Mouse (Mus musculus): ENCODE data around the gene Sema3e.

Sema3e gene

DNA sequence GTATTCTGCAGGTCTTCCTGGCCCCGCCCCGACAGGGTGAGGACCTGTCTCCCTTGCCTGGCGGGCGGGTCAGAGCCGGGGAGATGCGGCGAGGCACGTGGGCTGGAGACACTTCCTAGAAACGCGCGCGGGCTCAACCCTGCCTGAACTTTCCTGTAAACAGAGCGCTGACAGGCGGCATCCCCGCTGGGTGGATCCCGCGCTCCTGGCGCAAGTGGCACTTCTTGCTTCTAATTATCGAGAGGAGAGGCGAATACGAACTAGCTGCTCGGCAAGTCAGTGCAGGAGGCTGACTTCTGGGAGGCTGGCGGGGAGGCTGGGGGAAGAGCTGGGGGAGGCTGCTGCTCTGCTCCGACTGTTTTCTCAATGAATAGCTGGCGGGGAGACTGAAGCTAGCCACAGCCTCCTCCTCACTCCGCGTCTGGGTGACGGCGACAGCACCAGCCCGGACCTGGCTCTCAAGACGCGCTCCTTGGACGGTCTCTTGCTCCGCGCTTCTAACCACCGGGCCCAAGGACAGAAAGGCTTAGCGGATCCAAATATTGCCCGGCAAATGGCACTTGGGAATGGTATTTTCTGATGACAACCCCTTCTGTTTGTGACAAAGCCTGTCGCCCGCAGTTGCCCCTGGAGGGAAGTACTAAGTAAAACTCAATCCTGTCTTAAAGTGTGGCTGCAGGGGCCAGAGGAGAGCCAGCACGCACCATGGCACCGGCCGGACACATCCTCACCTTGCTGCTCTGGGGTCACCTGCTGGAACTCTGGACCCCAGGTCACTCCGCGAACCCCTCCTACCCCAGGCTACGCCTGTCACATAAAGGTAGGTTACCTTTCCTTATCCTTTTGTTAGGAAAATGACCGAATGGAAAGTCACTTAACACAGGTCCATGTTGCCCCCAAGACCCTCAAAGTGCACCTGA lies at the start of gene Sema3e:
Gene Sema3e, plus strand, starts transcription at position 72 of the 920 bp plus-strand sequence.
- DNase-seq: peak; percentile 6 to 28

DNA sequence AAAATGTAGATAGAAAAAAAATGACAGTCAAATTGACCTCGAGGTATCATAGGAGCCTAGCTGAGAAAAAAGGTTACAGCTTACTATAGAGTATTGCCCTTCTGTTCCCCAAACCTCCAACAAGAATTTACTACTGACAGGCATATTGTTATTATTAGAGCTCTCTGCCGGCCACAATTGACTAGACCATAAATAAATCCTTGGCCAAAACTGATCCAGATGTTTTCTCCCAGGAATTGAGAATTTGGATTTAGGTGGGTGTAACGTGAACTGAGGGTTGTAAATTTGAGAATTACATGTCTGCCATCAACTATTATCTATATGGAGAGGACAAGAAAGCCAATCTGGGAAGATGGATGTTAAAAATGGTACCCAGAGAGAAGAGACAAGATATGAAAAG lies 47.5 kb upstream of the Sema3e start:
- no peak for DNase-seq

DNA sequence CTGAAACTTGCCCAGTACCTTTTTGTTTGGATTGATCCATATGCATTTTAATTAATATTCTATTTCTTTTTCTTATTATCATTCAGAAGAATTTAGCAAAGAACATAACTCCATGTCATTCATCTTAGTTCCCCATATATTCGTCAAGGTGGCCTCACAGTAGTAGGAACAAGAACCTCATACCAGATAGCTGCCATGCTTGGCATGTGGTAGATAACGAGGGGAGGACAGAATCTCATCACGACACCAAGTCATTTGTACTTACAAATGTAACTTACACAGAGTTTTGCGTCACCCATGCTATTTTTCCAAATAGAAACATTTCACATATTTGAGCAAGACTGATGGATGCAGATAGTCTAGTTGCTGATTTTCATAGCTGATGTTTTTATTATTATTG lies 45.9 kb upstream of the Sema3e start:
- no peak for DNase-seq

DNA sequence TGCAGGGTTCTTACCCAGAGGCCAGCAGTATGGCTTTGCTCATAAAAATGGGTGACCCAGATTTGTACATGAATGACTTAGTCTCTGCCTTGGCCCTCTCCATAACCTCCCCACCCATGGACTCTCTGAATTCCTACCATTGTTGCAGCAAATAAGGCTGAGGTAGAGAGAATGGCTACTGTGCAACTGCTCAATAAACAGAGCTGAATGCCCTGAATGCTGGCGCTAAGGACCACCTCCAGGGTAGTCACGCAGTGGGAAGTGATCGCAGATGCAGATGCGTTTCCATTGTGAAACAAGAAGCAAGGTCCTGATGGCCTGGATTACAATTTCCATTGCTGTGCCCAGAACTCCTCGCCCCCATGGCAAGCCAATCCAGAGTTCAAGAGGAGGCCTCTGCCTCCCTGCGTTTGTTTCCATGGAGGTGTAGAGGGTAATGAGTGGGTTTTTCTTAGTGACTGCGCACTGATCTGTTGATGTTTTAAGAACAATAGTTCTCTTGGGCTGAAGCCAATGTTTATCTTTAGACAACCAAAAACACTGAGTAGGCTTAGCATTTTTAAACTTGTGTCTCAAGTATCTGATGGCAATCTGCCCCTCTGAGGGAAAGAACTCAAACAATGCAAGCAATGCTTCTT lies 42.5 kb upstream of the Sema3e start:
- DNase-seq: no peak

DNA sequence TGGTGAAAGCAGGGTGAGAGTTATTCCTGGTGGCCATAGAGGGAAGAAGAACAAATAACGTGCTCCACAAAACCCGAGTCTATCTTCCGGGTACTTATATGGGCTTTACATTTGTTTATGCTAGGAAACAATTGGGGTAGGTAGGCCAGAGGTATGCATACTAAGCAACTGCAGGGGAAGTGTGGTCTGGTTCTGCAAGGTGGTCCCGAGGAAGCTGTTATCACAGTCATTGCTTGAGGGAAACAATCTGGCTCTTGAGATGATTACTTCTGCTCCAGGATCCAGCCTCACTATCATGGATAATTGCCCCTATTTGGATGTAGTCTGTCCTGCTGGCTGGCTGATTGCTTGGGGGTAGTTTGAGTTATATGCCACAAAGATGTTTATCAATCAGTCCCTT lies 41.5 kb upstream of the Sema3e start:
- DNase-seq: no peak

DNA sequence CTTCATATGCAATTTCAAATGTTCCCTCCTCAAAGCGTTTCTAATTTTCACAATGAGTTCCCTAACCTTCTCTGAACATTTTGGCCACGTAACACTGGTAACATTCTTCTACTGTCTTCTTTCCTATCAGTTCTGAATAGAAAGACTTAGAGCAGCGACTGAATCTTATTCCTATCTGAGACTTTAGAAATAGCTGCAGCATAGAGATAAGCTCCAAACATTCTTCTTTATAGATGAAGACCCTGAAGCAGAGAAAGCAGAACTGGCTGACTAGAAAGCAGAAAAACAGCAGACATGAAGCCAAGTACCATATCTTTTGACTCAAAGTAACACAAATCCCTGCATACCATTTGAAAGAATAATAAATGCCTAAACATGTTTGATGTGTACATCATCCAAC lies 39.4 kb upstream of the Sema3e start:
- no peak for DNase-seq

DNA sequence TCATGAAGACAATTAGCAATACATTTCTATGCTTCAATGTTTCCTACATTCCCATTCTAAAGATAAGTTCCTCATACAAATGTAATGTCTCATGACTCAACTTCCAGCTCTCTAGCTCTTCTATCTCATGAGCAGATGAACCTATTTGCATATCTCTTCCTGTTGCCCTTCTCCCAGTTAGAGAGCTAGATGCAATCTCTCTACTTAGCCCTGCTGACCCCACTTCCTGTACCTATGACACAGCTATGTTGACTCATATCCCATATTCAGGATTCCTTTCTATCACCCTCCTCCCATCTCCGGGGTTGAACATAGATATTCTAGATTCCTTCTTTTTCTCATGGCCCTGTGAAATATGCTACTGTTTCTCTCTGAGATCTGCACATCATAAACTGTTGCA lies 38.0 kb upstream of the Sema3e start:
- DNase-seq: no peak

DNA sequence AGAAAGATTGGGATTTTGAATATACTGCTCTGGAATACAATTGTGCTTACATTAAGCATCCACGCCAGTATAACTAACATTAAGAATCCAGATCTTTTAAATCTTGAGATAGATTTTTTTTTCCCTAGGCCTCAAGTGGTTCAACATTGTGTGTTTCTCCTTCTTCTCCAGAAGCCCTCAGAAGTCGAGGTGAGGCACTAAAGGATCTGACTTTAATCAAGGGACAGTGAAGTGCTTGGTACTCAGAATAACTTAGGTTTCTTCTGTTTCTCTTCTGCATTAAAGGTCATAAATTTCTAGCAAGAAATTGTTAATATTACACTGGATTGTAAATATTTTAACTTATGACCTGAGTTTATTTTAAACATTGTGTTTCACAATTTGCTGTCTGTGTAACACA lies 37.1 kb upstream of the Sema3e start:
- no peak for DNase-seq

DNA sequence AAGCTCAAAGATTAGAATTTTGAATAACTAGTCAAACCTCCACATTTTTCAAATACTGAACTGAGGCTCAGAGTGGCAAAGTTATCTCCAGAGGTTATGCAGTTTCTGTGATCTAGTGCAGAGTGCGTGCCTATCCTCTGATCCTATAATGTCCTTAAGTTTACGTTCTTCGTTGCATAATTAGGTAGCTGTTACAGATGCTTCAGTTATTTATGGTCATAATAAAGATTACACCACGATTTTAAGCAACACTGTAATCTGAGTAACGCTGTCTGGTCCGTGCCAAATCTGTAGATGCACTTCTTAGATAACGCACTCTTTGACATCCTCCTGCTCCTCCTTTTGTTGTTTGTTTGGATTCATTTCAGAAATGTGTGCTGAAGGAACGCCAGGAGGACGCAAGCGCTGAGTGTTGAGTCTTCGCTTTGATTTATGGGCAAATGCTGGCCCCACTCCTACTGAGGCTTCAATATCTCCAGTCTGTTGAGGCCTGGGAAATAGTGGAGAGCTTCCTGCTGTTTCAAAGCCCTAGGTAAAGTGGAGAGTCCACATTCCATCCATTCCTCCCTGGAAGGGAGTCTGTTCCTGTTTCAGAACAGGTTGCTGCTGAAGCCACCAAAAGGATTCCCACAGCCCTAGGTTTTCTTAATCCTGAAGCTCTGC lies 32.2 kb upstream of the Sema3e start:
- peak in 1 of 2 experiments; percentile 1 for DNase-seq

DNA sequence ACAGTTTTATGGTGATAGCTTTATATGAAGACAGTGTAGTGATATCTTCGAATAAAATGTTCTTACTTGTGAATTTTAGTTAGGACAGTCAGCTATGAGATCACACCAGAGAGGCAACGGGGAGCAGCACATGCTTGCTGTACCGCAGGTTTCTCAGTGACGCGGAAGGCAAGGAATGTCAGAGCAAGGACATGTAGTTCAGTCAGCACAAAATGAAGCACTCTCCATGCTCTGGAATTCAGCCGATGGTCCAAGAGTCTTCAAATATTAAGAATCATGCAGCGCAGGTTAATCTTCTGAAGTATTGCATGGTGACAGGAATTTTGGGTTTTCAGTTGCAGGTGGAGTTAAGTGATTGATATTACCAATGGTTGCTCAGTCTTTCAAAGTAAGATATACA lies 3.3 kb downstream of the Sema3e start:
- no peak for DNase-seq

DNA sequence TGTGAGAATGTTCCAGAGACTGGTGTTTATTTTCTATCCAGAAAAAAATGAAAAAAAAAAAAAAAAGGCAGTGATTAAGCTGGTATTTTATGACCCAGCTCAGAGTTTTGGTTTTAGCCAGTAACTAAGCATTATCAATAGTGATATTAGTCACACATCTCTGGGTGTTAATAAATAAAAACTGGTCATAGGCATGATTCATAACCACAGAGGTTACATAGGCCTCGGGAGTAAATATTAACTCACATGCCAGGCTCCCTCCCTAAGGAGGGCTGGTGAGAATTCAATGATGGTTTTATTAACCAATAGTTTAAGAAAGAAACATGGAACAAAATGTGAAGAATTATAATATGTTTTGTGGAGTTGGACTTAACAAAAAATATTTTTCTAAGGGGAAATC lies 5.7 kb downstream of the Sema3e start:
- DNase-seq: no peak

DNA sequence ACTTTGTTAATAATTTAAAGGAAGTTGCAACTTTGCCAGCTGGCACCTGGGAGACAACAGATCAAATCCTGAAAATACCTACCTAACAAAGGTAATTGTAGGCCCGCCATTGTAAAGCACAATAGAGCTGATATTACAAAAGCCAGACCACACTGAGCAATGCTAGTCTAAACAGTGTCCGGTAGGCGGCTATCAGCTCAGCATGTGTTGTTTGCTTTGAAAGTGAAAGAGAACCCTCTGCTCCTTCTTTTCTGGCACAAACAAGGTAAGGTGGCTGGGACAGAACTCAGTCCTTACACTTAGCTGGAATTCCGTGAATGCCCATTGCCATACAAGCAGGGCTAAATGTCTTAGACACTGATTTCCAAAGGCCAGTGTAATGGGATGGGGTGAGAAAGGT lies 7.0 kb downstream of the Sema3e start:
- no peak for DNase-seq

DNA sequence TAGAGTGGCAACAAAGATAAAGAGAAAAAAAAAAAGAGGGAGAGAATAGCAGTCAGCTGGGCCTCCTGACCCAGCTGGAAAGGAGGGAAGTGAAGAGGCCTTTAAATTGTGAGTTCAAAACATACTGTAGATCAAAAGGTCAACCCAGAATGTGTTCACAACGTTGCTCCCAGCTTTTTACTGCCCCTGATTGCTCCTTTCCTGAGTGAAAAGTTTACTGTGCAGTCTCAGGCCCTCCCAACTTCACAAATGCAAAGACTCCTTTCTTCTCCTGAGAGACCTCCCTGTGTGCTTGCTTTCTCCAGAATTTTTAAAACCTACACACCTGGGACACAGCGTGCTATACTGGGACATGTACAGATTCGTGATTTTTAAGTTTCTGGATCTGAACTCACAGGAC lies 8.2 kb downstream of the Sema3e start:
- no peak for DNase-seq

DNA sequence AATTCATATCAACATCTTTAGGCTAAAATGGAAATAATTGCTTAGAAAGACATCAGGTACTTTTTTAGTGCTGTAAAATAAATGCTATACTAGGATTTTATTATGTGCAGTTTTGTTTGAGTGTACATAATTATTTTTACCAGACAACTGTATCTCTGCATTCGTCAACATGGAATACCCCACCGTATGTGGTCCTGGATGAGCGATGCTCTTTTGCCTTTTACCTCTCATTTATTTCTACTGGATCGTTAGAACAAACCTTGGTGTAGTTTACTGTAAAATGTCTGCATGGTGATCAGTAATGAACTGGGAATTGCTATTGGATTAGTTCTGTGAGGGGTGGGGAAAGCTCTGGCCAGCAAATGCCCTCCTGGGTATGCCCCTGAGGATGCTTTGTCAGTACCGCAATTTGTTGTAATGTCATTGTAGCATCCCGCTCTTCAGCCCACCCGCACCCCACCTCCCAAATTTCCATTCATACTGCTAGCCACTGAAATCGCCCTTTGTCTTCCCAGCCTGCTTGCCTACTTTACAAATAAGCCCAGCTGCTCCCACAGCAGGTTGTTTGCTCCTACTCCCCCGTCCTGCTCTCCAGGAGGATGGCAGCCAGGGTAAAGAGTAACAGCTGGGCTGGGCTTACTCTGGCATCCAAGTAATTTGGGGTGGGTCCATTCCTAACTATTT lies 13.9 kb downstream of the Sema3e start:
- DNase-seq: no peak

DNA sequence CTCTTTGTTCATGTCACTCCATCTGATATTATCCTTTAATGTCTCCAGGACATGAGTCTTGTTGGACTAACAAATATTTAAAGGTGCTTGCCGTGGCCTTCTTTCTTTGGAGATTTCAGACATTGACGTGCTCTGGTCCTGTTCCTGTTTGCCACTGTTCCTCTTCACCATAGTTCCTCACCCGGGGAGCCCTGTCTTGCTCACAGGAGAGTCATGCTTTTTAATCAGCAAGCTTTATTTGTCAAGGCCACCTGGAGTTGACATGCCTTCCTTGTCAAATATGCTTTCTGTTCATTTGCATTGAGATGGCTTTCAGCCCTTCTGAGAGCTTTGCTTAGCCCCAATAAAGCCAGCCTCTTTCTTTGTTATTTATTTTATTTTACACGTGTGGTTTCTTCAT lies 15.1 kb downstream of the Sema3e start:
- DNase-seq: no peak

DNA sequence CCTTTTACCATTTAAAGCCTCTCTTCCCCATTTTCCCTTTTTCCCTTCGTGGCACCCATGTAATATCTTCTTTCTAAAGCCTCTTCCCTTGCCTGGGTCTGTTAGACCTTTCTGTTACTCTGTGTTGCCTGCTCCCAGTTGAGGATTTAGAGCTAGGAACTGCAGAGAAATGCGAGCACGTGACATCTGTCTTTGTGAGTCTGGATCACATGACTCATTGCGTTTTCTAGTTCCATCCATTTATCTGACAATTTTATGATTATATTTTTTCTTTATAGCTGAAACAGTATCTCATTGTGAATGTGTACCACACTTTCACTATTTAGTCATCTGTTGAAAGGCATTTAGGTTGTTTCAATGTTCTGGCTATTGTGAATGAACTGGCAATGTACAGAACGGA lies 18.0 kb downstream of the Sema3e start:
- no peak for DNase-seq

DNA sequence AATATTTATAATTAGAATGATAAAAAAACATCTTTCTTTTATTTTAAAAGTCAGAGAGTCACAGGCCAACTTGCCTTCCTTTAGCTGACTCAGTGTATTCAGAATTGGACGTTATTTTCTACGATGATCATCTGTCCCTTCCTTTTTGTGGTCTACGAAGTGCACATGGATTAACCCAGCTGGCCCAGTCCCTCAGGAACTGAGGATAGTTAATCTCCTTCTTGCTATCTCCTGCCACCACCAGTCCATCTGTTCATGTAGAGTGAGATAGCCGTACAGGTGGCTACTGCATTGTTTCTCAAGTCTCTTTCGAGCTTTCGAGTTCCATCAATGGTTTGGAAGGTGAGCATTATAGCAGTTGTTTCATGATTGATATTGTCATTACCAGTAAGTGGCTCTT lies 18.9 kb downstream of the Sema3e start:
- no peak for DNase-seq

DNA sequence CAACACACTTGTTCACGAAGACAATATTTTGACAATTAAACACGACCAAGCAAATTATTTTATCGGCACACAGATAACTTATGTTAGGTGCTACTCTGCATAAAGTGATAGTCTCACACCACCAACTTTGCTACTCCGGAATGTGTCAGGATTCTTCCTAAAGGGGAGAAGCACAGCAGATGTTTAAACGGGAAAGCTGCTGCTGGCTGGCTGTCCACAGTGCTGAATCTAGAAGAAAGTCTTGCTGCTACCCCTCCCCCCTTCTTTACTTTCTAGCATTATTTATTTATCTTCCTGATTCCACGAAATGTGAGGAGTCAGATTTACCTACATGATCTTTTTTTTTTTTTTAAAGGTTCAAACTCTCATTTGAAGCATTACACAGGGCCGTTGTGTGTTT lies 23.6 kb downstream of the Sema3e start:
- DNase-seq: no peak

DNA sequence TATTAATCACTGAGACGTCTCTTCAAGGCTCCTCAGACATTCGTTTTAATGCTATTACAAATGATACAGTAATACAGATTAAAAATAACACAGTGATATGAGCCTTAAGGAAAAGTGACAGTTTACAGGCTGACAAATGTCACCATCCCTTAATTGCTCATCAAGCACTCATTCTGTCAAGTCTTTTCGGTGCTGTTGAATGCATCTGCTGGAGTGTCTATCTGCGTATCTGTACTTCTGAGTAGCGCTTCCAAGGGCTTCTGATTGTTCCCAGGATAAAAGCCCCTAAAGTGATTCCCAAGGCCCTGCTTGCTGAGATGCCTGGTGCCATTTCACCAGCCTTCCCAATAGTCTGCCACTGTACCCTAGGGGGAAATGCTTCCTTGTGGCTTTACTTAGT lies 29.4 kb downstream of the Sema3e start:
- DNase-seq: no peak

DNA sequence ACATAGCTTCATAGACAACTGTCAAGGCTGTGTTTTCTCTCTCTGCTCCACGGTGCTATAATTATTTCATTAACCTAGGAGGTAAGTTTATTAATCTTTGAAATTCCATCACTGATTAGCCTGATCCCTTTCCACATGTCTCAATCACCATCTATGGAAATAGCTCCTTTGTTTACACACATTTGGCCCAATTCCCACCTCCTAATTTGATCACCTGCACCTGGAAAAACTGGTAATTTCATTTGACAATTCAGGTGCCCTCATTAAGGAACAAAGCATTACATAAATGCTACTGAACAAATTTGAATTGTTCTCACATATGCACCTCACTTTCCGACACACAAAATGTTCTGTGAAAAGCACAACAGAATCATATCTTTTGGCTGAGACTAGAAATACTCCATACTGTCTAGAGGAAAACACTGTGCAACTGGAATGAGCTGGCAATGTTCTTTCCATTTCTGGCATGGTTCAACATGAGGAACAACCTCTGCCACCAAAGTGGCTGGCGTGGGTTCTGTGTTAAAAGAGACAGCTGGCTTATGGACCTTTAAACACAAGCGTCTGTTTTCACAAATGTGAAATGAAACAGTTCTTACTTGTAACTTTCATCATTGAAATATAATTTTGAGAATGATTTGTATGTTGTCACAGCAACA lies 34.9 kb downstream of the Sema3e start:
- no peak for DNase-seq

DNA sequence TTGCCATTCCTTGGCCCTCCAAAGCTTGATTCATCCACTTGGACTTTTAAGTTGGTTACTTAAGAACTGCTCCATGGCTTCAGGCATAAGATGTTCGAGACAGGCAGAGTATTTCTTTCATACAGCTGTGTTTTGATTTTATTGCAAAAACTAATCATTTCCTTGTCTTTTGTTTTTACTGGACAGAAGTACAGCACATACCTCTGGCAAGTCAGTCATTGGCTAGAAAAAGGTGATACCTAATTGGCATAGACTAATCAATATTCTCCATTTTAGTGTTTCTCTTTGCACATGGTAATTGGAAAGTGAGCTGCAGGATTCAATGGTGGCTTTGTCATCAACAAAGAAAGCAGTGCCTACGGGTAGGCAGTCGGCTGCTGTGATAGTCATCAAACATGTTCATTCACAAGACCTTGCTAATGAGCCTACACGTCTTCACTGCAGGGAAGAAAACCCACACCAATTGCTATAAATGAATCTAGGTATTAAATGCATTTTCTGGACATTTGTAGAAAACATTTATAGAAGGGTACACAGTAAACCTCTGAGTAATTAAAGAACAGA lies 37.9 kb downstream of the Sema3e start:
- no peak for DNase-seq

DNA sequence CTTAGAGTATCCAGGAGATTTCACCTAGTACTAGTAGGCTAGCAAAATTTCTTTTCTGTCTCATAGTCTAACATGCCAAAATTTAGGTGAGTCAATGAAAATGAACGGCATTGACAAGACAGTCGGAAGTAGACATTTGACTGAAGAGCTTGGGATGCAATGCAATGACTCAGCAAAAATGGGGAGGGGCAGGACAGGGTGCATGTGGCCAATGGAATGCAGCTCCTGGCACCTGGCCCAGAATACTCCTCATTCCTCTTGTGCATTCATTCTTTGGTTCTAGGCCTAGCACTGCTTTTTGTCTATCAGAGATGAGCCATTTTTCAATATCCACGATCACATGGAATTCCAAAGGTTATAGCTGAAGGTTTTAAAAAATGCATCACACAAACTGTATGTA lies 48.1 kb downstream of the Sema3e start:
- DNase-seq: peak; percentile 57 to 74
